Mouse (Mus musculus) inflammation-experienced regulatory T-cells (primary cell): ENCODE measurements around the gene Dusp18. TPM values are rescaled to one million over a fixed set of nuclear protein-coding genes. Genes with fewer than 3 reads are reported as not detected.

Experiments used
- polyA plus RNA-seq, 2 experiments: library from polyadenylated mRNA; unstranded; fragments of 100-300 nt; shearing (Covaris generic); gene quantifications; one replicate each; pipeline ENCODE4 v1.2.1; 2017

Gene Dusp18
- polyA plus RNA-seq = under 1 TPM; 0.30 to 0.42 TPM

GRCm38 (mm10) chr11:3894406-3895281 is at the start of gene Dusp18, which contains the start of gene 4921536K21Rik:
TSS of gene Dusp18 (plus strand) at chr11:3895240.
TSS of gene 4921536K21Rik (minus strand) at chr11:3895098.

GRCm38 (mm10) chr11:3863454-3864112 is 31.5 kb upstream of the Dusp18 start, which contains the start of gene Osbp2:
TSS of gene Osbp2 (minus strand) at chr11:3863903.

GRCm38 (mm10) chr11:3914109-3914840 is 19.2 kb downstream of the Dusp18 start, which contains the start of gene Slc35e4:
TSS of gene Slc35e4 (minus strand) at chr11:3914664.

GRCm38 (mm10) chr11:3931511-3932211 is 36.6 kb downstream of the Dusp18 start, which contains the start of gene Tcn2:
TSS of gene Tcn2 (minus strand) at chr11:3932159.

Other genes starting within 250 kb of the Dusp18 start
- 10 to 100 TPM; 26.4 to 27.4 TPM for gene Morc2a, start 246.0 kb upstream of the Dusp18 start, polyA plus RNA-seq
- gene Osbp2, start 31.3 kb upstream of the Dusp18 start, polyA plus RNA-seq = 1 to 10 TPM in 1 of 2 experiments, under 1 TPM in 1; 0.22 to 1.0 TPM
- gene 4921536K21Rik, start 142 bp upstream of the Dusp18 start, polyA plus RNA-seq = not detected
- 1 to 10 TPM; 3.9 to 4.0 TPM for gene Slc35e4, start 19.4 kb downstream of the Dusp18 start, polyA plus RNA-seq
- 10 to 100 TPM; 17.7 to 51.7 TPM for gene Tcn2, start 36.9 kb downstream of the Dusp18 start, polyA plus RNA-seq
- 10 to 100 TPM; 73.5 to 86.3 TPM for gene Pes1, start 68.7 kb downstream of the Dusp18 start, polyA plus RNA-seq
- under 1 TPM; 0.29 to 0.88 TPM for gene 4930556J24Rik, start 81.5 kb downstream of the Dusp18 start, polyA plus RNA-seq
- 1 to 10 TPM in 1 of 2 experiments, under 1 TPM in 1; 0.33 to 1.8 TPM for gene Gal3st1, start 88.4 kb downstream of the Dusp18 start, polyA plus RNA-seq
- under 1 TPM in 1 of 2 experiments, not detected in 1; 0.75 TPM for gene Sec14l4, start 136.2 kb downstream of the Dusp18 start, polyA plus RNA-seq
- gene Sec14l3, start 169.6 kb downstream of the Dusp18 start, polyA plus RNA-seq = 1 to 10 TPM in 1 of 2 experiments, under 1 TPM in 1; 0.19 to 1.5 TPM
- gene Mtfp1, start 200.2 kb downstream of the Dusp18 start, polyA plus RNA-seq = 1 to 10 TPM; 1.9 to 4.1 TPM
- 1 to 10 TPM in 1 of 2 experiments, under 1 TPM in 1; 0.77 to 2.8 TPM for gene Sec14l2, start 228.2 kb downstream of the Dusp18 start, polyA plus RNA-seq
- gene Rnf215, start 240.0 kb downstream of the Dusp18 start, polyA plus RNA-seq = 10 to 100 TPM; 43.2 to 52.4 TPM